Mouse (Mus musculus): ENCODE results near the gene Mxd4. TPM values are rescaled to one million over a fixed set of nuclear protein-coding genes. Genes with fewer than 3 reads are reported as not detected.

The Mxd4 gene
- total RNA-seq, 1 experiment from 2014 or later: 161 TPM

DNA sequence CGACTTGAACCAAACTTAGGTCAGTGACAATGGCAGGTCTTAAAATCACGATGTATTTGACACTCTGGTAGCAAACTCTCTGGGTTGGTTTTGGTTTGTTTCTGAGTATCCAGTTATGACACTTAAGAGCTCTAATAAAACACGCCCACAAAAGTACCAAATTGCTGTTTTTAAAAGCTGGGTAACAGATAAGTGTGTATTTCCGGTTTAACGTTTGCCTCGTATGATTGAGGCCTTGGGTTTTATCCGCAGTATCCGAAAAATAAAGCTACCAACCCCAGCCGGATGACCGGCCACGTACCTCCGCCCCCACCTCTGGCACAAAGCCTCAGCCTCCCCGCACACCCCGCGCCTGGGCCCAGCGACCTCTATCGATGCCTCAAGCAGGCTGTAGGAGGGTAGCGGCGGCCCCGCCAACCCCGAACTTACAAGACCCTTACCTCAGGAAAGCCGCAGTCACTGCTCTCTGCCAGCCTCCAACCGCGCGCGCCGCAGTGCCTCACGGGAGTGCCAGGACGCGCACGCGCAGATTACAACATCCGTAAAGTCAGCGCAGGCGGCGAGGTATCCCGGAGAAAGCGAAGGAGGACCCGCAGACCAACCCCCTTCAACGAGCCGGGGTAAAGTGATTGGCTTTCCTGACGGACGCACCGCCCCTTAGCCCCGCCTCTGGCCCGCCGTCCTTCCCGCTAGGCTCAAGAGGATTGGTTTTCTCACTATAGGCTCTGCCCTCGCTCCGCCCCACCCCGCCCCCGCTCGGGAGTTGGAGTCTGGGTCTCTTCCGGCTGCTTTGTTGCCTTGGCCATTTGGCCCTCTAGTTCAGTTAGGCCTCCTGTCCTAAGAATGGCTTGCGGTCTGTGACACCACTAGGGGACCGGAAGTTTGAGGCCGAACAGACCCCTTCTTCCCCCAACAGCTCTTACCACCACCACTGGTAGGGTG is 18.3 kb downstream of the Mxd4 start, which contains the start of the genes Poln and Haus3:
Gene Poln, minus strand, starts transcription at position 499 of the 942 bp plus-strand sequence.
Gene Haus3, minus strand, starts transcription at position 578 of the 942 bp plus-strand sequence.
- peak; percentile 96 for DNase-seq

GRCm38 (mm10) chr5:34167857-34168256 is 19.7 kb downstream of the Mxd4 start:
- no peak for DNase-seq

GRCm38 (mm10) chr5:34165793-34166192 is 21.7 kb downstream of the Mxd4 start:
- DNase-seq: no peak

GRCm38 (mm10) chr5:34148476-34148875 is 39.0 kb downstream of the Mxd4 start:
- DNase-seq: no peak

DNA sequence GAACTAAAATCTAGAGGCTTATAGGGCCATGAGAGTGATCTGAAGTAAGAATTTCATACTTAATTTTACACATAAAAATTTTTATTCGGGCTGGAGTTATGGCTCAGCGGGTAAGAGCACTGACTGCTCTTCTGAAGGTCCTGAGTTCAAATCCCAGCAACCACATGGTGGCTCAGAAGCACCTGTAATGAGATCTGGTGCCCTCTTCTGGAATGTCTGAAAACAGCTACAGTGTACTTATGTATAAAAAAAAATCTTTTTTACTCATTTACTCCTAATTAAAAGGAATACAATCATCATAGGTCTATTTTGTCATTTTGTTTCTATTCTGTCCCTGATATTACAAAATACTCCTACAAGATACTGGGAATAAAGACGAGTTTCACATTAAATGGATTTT is 40.0 kb downstream of the Mxd4 start:
- DNase-seq: no peak

DNA sequence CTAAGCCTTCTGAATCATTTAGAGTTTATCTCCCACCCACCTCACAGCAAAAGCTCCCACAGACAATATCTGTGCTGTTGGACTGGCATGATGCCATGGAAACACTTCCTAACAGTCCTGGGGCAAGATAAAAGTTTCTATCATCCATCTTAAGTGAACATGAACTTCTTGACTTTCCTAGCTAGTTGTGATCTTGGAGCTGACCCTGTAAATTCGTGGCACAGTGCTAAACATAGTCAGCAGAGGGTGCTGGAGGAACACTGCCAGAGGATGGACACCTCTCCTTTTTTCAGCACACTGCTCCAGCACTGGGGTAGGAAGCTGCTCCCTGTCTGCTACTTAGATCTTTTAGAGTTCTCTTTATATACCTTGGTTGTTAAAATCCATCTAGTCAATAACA is 47.8 kb downstream of the Mxd4 start:
- peak; percentile 16 for DNase-seq

DNA sequence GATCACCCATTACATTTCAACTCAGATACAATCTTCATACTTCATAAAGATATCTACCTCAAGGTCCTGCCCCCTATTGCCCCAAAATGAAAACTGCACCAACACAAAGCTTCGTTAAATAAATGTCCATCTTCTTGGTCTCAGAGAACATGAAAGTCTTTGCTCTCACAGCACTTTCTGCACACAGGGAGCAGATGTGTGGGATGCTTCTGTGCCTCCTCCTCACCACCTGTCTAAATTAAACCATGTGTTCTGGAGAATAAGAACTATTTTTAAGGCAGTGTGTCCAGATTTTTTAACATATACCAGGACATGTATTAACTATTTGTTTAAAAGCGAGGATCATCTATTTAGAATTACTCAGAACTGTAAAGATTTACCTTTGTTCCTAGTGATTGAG is 54.8 kb downstream of the Mxd4 start:
- DNase-seq: no peak

DNA sequence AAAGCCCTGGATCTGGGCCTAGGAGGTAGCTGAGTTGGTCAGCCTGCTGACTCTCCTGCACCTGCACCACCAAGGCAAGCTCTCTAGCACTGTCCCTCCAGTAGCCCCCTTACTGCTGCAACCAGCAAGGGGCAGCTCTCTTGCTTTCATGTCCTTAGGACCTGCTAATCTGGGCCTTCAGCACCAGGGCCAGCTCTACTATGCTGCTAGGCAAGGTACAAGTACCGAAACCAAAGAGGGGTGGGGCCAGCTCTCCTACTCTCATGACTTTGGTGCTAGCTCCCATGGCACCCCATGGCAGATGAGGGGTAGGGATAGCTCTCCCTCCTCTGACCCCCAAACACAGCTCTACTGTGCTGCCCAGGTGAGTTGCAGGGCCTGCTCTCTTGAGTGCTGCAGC is 63.4 kb downstream of the Mxd4 start:
- DNase-seq: no peak

Other genes starting within 250 kb of the Mxd4 start
- gene Gm1673, start 204.3 kb downstream of the Mxd4 start, total RNA-seq (2021): 7.8 and 21.8 TPM in 2 replicates
- gene Nat8l, start 191.7 kb downstream of the Mxd4 start, total RNA-seq (2021): 13.2 and 14.1 TPM in 2 replicates
- gene Poln, start 18.3 kb downstream of the Mxd4 start, total RNA-seq (2021): 9.4 and 13.0 TPM in 2 replicates
- 10.1 and 12.5 TPM in 2 replicates for gene Haus3, start 18.2 kb downstream of the Mxd4 start, total RNA-seq (2021)
- gene Zfyve28, start 100.7 kb upstream of the Mxd4 start, total RNA-seq (2021): 0.70 TPM in 1 of 2 replicates, not detected in the other
- gene Cfap99, start 100.9 kb upstream of the Mxd4 start, total RNA-seq (2021): not detected in 2 replicates
- 92.9 and 94.1 TPM in 2 replicates for gene Rnf4, start 148.6 kb upstream of the Mxd4 start, total RNA-seq (2021)
- gene Fam193a, start 182.2 kb upstream of the Mxd4 start, total RNA-seq (2021): 38.0 and 38.3 TPM in 2 replicates